Mouse (Mus musculus): Measurements from ENCODE around the gene Tubb3. TPM values are rescaled to one million over a fixed set of nuclear protein-coding genes. Genes with fewer than 3 reads are reported as not detected.
"Not testable (repeated sequence)": the region's sequence is repeated elsewhere in the genome, so short reads cannot be mapped to it uniquely, and the experiment has no call there.

Gene Tubb3
- polyA plus RNA-seq, 1 experiment, result 140 TPM

DNA sequence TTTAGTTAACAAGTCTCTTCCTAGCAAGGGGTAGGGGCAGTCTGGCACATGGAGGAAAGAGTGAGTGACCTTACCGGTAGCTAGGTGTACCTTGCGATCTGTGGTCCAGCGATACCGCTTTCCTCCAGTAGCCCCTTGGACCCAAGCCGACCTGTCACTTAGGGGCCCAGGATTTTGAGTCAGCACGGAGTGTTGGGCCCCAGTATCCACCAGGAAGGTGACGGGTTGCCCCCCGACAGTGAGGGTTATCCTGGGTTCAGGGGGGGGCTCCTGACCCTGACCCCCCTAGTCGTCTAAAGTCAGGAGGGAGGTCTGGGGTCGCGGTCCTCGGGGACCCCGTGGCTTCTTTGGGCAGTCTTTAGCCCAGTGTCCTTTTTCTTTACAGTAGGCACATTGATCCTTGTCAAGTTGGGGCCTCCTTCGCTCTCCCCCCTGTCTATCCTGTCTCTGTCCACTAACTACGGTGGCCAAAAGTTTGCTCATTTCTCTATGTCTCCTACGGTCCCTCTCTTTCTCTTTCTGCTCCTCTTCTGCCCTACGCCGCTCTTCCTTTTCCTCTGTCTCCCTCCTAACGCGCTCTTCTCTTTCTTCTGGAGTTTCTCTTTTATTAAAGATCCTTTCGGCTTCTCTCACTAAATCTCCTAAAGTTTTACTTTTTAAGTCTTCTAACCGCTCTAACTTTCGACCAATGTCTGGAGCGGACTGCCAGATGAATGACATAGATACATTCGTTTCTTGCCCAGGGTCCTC, 20.6 kb downstream of the Tubb3 start:
- H3K36me3 ChIP-seq (ENCODE audit: control insufficient read depth, insufficient read depth), result no peaks in the 10 kb centered on the region
- no peak overlapping the region for H3ac ChIP-seq (ENCODE audit: control insufficient read depth, insufficient read length, low read depth)
- no peaks in the 10 kb centered on the region for H3K27me3 ChIP-seq (ENCODE audit: control insufficient read depth, insufficient read depth, insufficient read length)
- TF ChIP-seq MYOD1 (IDR thresholded peaks at IDR 0.05; ENCODE audit: control insufficient read depth, insufficient read length, low read depth) (no peak), MYOG (IDR thresholded peaks at IDR 0.05; ENCODE audit: control insufficient read depth, extremely low read depth, insufficient read length) (no peak), MAX (IDR thresholded peaks at IDR 0.05) (no peak), USF1 (IDR thresholded peaks at IDR 0.05; ENCODE audit: low read depth) (no peak), FOSL1 (IDR thresholded peaks at IDR 0.05; ENCODE audit: insufficient read depth, low read length, poor library complexity, severe bottlenecking) (no peak), CTCF (IDR thresholded peaks at IDR 0.05; ENCODE audit: control insufficient read depth, insufficient read depth, insufficient read length) (no peak), CEBPB (IDR thresholded peaks at IDR 0.05; ENCODE audit: low read depth) (no peak)
- H3K79me3 ChIP-seq (ENCODE audit: low read depth), result no peaks in the 10 kb centered on the region
- H3K4me3 ChIP-seq (ENCODE audit: insufficient read depth, poor library complexity, severe bottlenecking), result no peak overlapping the region
- no peaks in the 10 kb centered on the region for H3K79me2 ChIP-seq (ENCODE audit: control insufficient read depth, insufficient read depth)

DNA sequence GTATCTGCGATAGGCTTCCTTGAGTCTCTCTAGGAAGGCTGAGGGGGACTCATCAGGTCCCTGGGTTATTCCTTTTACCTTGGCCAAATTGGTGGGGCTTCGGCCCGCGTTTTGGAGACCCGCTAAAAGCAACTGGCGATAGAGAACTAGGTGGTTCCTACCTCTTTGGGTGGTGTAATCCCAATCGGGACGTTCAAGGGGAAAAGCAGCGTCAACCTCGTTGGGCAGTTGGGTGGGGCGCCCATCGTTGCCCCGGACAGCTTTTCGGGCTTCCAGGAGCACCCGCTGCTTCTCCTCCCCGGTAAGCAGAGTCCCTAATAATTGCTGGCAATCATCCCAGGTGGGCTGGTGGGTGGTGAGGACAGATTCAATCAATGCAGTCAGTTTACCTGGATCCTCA, 21.2 kb downstream of the Tubb3 start:
- Histone ChIP-seq H3K36me3 (ENCODE audit: control insufficient read depth, insufficient read depth) (no peaks in the 10 kb centered on the region), H3K27me3 (ENCODE audit: control insufficient read depth, insufficient read depth, insufficient read length) (no peaks in the 10 kb centered on the region), H3K79me3 (ENCODE audit: low read depth) (no peaks in the 10 kb centered on the region), H3K79me2 (ENCODE audit: control insufficient read depth, insufficient read depth) (no peaks in the 10 kb centered on the region), H3K4me3 (ENCODE audit: insufficient read depth, poor library complexity, severe bottlenecking) (no peak overlapping the region), H3ac (ENCODE audit: control insufficient read depth, insufficient read length, low read depth) (no peak overlapping the region)
- TF ChIP-seq FOSL1 (IDR thresholded peaks at IDR 0.05; ENCODE audit: insufficient read depth, low read length, poor library complexity, severe bottlenecking) (no peak), CTCF (IDR thresholded peaks at IDR 0.05; ENCODE audit: control insufficient read depth, insufficient read depth, insufficient read length) (no peak), MAX (IDR thresholded peaks at IDR 0.05) (no peak), USF1 (IDR thresholded peaks at IDR 0.05; ENCODE audit: low read depth) (no peak), CEBPB (IDR thresholded peaks at IDR 0.05; ENCODE audit: low read depth) (no peak), MYOG (IDR thresholded peaks at IDR 0.05; ENCODE audit: control insufficient read depth, extremely low read depth, insufficient read length) (no peak), MYOD1 (IDR thresholded peaks at IDR 0.05; ENCODE audit: control insufficient read depth, insufficient read length, low read depth) (no peak)

DNA sequence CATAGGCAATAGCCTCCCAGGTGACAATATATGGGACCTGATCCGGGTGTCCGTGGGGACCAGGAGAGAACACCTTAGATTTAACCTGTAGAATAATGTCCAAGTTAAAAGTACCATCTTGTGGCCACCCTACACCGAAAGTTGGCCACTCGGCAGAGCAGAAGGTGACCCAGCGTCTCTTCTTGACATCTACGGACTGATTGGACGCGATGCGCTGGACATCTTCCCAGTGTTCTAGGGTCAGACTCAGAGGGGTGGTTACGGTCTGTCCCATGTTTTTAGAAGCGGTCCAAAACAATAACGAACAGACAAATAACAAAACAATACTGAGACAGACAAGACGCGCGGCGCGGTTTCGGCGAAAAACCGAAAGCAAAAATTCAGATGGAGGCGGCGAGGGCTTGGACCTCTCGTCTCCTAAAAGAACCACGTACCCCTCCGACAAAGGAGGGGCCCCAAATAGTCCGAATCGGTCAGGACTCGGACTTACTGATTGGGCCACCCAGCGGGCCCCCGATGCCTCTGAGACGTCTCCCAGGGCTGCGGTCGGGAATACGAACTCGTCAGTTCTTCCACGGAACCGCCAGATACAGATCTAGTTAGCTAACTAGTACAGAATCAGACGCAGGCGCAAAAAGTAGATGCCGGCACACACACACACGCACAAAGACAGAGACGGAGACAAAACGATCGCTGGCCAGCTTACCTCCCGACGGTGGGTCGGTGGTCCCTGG, 22.2 kb downstream of the Tubb3 start:
- not testable (repeated sequence) for H3K27me3 ChIP-seq (ENCODE audit: control insufficient read depth, insufficient read depth, insufficient read length); H3K36me3 ChIP-seq (ENCODE audit: control insufficient read depth, insufficient read depth); H3K79me3 ChIP-seq (ENCODE audit: low read depth); H3ac ChIP-seq (ENCODE audit: control insufficient read depth, insufficient read length, low read depth); H3K4me3 ChIP-seq (ENCODE audit: insufficient read depth, poor library complexity, severe bottlenecking); H3K79me2 ChIP-seq (ENCODE audit: control insufficient read depth, insufficient read depth)

DNA sequence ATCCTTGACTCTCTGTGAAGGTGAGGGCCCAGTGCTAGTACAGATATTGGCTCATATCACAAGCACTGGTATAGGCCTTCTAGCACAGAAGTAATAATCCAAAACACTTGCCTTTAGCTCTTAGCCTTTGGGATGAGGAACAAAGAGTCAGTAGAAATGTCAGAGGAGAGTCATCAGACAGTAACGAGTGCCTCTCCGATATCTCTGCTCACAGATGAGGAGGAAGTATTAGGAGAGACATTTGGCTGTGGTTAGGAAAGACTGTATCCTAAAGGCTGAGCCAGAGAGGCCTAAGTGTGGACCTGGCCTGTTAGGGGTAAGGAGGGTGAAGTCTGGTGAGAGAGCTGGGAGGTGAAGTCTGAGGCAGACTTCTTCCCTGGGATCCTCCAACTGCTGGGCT, 30.6 kb downstream of the Tubb3 start:
- H3K36me3 ChIP-seq (ENCODE audit: control insufficient read depth, insufficient read depth), result no peaks in the 10 kb centered on the region
- TF ChIP-seq MYOD1 (IDR thresholded peaks at IDR 0.05; ENCODE audit: control insufficient read depth, insufficient read length, low read depth), result no peak
- no peak for TF ChIP-seq CEBPB (IDR thresholded peaks at IDR 0.05; ENCODE audit: low read depth)
- TF ChIP-seq MYOG (IDR thresholded peaks at IDR 0.05; ENCODE audit: control insufficient read depth, extremely low read depth, insufficient read length), result no peak
- no peak for TF ChIP-seq USF1 (IDR thresholded peaks at IDR 0.05; ENCODE audit: low read depth)
- no peak for TF ChIP-seq CTCF (IDR thresholded peaks at IDR 0.05; ENCODE audit: control insufficient read depth, insufficient read depth, insufficient read length)
- no peak for TF ChIP-seq MAX (IDR thresholded peaks at IDR 0.05)
- no peak for TF ChIP-seq FOSL1 (IDR thresholded peaks at IDR 0.05; ENCODE audit: insufficient read depth, low read length, poor library complexity, severe bottlenecking)
- H3ac ChIP-seq (ENCODE audit: control insufficient read depth, insufficient read length, low read depth), result no peak overlapping the region
- H3K4me3 ChIP-seq (ENCODE audit: insufficient read depth, poor library complexity, severe bottlenecking), result no peak overlapping the region
- H3K79me3 ChIP-seq (ENCODE audit: low read depth), result no peaks in the 10 kb centered on the region
- no peaks in the 10 kb centered on the region for H3K79me2 ChIP-seq (ENCODE audit: control insufficient read depth, insufficient read depth)
- H3K27me3 ChIP-seq (ENCODE audit: control insufficient read depth, insufficient read depth, insufficient read length), result no peaks in the 10 kb centered on the region

DNA sequence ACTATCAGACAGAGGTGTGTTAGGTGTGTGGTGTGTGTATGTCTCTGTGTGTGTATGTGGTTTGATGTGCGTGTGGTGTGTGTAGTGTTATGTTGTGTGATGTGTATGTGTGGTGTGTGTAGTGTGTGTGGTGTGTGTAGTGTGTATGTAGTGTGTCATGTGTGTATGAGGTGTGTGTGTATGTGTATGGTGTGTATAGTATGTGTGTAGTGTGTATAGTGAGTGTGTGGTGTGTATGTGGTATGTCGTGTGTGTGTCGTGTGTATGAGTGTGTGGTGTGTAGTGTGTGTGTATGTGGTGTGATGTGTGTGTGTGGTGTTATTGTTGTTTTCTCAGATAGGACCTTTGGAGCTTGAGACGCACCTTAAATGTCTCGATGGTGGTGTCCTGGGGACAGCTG, 31.1 kb downstream of the Tubb3 start:
- Histone ChIP-seq H3K79me3 (ENCODE audit: low read depth) (no peaks in the 10 kb centered on the region), H3K79me2 (ENCODE audit: control insufficient read depth, insufficient read depth) (no peaks in the 10 kb centered on the region), H3K4me3 (ENCODE audit: insufficient read depth, poor library complexity, severe bottlenecking) (no peak overlapping the region), H3K27me3 (ENCODE audit: control insufficient read depth, insufficient read depth, insufficient read length) (no peaks in the 10 kb centered on the region), H3ac (ENCODE audit: control insufficient read depth, insufficient read length, low read depth) (no peak overlapping the region), H3K36me3 (ENCODE audit: control insufficient read depth, insufficient read depth) (no peaks in the 10 kb centered on the region)
- TF ChIP-seq CTCF (IDR thresholded peaks at IDR 0.05; ENCODE audit: control insufficient read depth, insufficient read depth, insufficient read length) (no peak), CEBPB (IDR thresholded peaks at IDR 0.05; ENCODE audit: low read depth) (no peak), MYOG (IDR thresholded peaks at IDR 0.05; ENCODE audit: control insufficient read depth, extremely low read depth, insufficient read length) (no peak), MAX (IDR thresholded peaks at IDR 0.05) (no peak), MYOD1 (IDR thresholded peaks at IDR 0.05; ENCODE audit: control insufficient read depth, insufficient read length, low read depth) (no peak), USF1 (IDR thresholded peaks at IDR 0.05; ENCODE audit: low read depth) (no peak), FOSL1 (IDR thresholded peaks at IDR 0.05; ENCODE audit: insufficient read depth, low read length, poor library complexity, severe bottlenecking) (no peak)

Data from C2C12 (cell line).